Comparison of ENCODE assay signal across 8 mouse cellular contexts in the genomic region with DNA sequence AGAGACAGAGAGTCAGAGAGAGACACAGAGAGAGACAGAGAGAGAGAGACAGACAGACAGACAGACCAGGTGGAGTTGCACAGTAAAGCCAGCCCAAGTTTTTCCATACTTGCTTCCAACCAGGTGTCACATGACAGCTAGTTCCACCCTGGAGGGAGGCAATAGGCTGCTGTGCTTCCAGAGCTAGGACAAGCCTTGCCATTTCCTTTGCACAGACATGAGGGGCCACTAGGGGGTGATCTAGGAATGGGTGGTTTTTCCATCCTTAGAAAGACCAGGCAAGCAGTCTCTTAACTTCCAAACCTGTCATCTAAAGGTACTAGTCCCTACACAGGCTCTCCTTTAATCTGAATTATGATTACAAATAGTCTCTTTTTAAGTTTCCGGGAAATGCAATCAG.
DNase-seq lines count a peak whose midpoint lies in the region; ATAC-seq lines count a peak whose summit lies in the region.

No protein-coding gene starts in this region.

- H3K4me2 ChIP-seq in heart, embryonic 12.5 days = no peak overlapping the region
- H3K4me2 ChIP-seq in kidney, embryonic 16.5 days (replicated peaks; ENCODE audit: low read depth, low read length) = no peak overlapping the region
- H3K4me2 ChIP-seq in liver, embryonic 13.5 days = no peak overlapping the region

- peaks cover 67% of the 10 kb centered on the region for H3K27me3 ChIP-seq in forebrain, embryonic 10.5 days (ENCODE audit: poor library complexity, severe bottlenecking)
- no peaks in the 10 kb centered on the region for H3K27me3 ChIP-seq in heart, embryonic 12.5 days (replicated peaks)
- H3K27me3 ChIP-seq in kidney, embryonic 16.5 days (ENCODE audit: insufficient read depth, low read length) = no peaks in the 10 kb centered on the region
- no peaks in the 10 kb centered on the region for H3K27me3 ChIP-seq in liver, embryonic 13.5 days

- no peak overlapping the region for H3K4me3 ChIP-seq in forebrain, embryonic 10.5 days
- H3K4me3 ChIP-seq in heart, embryonic 12.5 days = no peak overlapping the region
- H3K4me3 ChIP-seq in kidney, embryonic 16.5 days (ENCODE audit: low read length) = no peak overlapping the region
- no peak overlapping the region for H3K4me3 ChIP-seq in liver, embryonic 13.5 days (replicated peaks)

- 46% methylated on average over 1 of the region's 1 CpGs for WGBS in forebrain, embryonic 10.5 days
- WGBS in heart, embryonic 12.5 days = 13% methylated on average over 1 of the region's 1 CpGs
- WGBS in kidney, embryonic 16.5 days = 26% methylated on average over 1 of the region's 1 CpGs
- WGBS in liver, embryonic 13.5 days (ENCODE audit: insufficient replicate concordance) = 37% methylated on average over 1 of the region's 1 CpGs

- H3K4me1 ChIP-seq in forebrain, embryonic 10.5 days = peaks cover 74% of the 10 kb centered on the region
- H3K4me1 ChIP-seq in heart, embryonic 12.5 days (replicated peaks) = peaks cover 59% of the 10 kb centered on the region
- H3K4me1 ChIP-seq in kidney, embryonic 16.5 days (ENCODE audit: insufficient read depth, low read length) = peaks cover 33% of the 10 kb centered on the region
- peaks cover 28% of the 10 kb centered on the region for H3K4me1 ChIP-seq in liver, embryonic 13.5 days (replicated peaks)

- no peaks in the 10 kb centered on the region for H3K36me3 ChIP-seq in forebrain, embryonic 10.5 days (replicated peaks)
- no peaks in the 10 kb centered on the region for H3K36me3 ChIP-seq in heart, embryonic 12.5 days
- H3K36me3 ChIP-seq in kidney, embryonic 16.5 days (ENCODE audit: insufficient read depth, low read length) = no peaks in the 10 kb centered on the region
- H3K36me3 ChIP-seq in liver, embryonic 13.5 days = no peaks in the 10 kb centered on the region

- H3K9ac ChIP-seq in heart, embryonic 12.5 days = no peak overlapping the region
- H3K9ac ChIP-seq in kidney, embryonic 16.5 days (replicated peaks; ENCODE audit: low read length) = no peak overlapping the region
- H3K9ac ChIP-seq in liver, embryonic 13.5 days = no peak overlapping the region

- peak; percentile 22 for DNase-seq in CD4-positive helper T cell, adult 2 months (ENCODE audit: low read depth, low spot score)
- peak; percentile 55 for DNase-seq in adrenal gland, postnatal 25 days
- peak; percentile 63 for DNase-seq in forebrain, embryonic 10.5 days (ENCODE audit: extremely low spot score, low spot score)
- DNase-seq in liver, embryonic 13.5 days = peak; percentile 18
- peak; percentile 34 for DNase-seq in ovary, postnatal 10 days (ENCODE audit: low spot score)
- DNase-seq in thymus, postnatal 0 days (ENCODE audit: low spot score) = peak; percentile 20

- ATAC-seq in heart, embryonic 12.5 days (ENCODE audit: insufficient number of reproducible peaks, low FRiP score) = peak; percentile 48; the same call in 1 of the 2 replicates
- peak; percentile 52; the same call in 1 of the 2 replicates for ATAC-seq in kidney, embryonic 16.5 days (ENCODE audit: low FRiP score, low TSS enrichment)
- no peak for ATAC-seq in liver, embryonic 13.5 days (ENCODE audit: low read depth)

- no peak overlapping the region for H3K27ac ChIP-seq in forebrain, embryonic 10.5 days
- no peak overlapping the region for H3K27ac ChIP-seq in heart, embryonic 12.5 days (ENCODE audit: poor library complexity, severe bottlenecking)
- no peak overlapping the region for H3K27ac ChIP-seq in kidney, embryonic 16.5 days (ENCODE audit: low read length)
- no peak overlapping the region for H3K27ac ChIP-seq in liver, embryonic 13.5 days

- no peaks in the 10 kb centered on the region for H3K9me3 ChIP-seq in forebrain, embryonic 10.5 days
- H3K9me3 ChIP-seq in heart, embryonic 12.5 days (replicated peaks) = no peaks in the 10 kb centered on the region
- no peaks in the 10 kb centered on the region for H3K9me3 ChIP-seq in kidney, embryonic 16.5 days (ENCODE audit: low read length)
- no peaks in the 10 kb centered on the region for H3K9me3 ChIP-seq in liver, embryonic 13.5 days (replicated peaks)
